Mouse (Mus musculus) heart, adult 2 months (tissue): ENCODE data around the gene Itgb5.

Experiments used
- CTCF ChIP-seq: fragments of 200-600 bp; IDR thresholded peaks from 2 replicates; pipeline ENCODE4 v1.8.1; 2022; ENCODE audit warnings: antibody characterized with exemption, mild to moderate bottlenecking, moderate library complexity
- EP300 ChIP-seq: fragments of 200-500 bp; IDR thresholded peaks from 2 replicates; pipeline ENCODE4 v1.6.1; 2011; ENCODE audit warnings: low read depth, low read length, control low read depth; ENCODE audit not compliant: insufficient read depth
- POLR2A ChIP-seq: fragments of 200-500 bp; IDR thresholded peaks from 2 replicates; pipeline ENCODE4 v1.6.1; 2011; ENCODE audit warnings: mild to moderate bottlenecking, low read depth, low read length, control low read depth; ENCODE audit not compliant: insufficient read depth

GRCm38 (mm10) chr16:33895690-33896089 is 66.2 kb downstream of the Itgb5 start:
- no peak for TF ChIP-seq POLR2A
- TF ChIP-seq CTCF, result no peak
- no peak for TF ChIP-seq EP300
